Mouse (Mus musculus) A20 (cell line): Measurements from ENCODE around the gene Nyap1.

Source experiments
- DNase-seq: peaks from one replicate; pipeline ENCODE4 v3.0.0-alpha.2; 2011; ENCODE audit warnings: low read depth, low spot score

Nyap1 gene

GRCm38 (mm10) chr5:137699080-137699479, 42.3 kb downstream of the Nyap1 start:
- DNase-seq: no peak

DNA sequence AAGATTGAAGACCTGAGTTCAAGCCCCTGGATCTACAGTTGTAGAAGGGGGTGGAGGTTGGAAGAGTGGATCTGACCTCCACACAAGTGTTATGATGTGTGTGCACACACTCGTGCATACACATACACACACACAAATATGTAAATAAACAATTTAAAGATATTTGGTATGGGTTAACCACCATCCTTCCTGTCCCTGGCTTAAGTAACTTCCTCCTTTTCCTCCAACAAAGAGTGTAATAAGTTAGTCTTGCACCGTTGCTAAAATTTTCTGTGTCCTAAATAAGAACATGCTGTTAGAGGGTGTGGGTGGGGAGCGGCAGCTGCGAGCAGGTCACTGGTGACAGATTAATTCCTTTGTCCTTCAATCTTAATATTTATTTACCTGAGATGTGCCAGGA, 45.5 kb downstream of the Nyap1 start:
- no peak for DNase-seq

DNA sequence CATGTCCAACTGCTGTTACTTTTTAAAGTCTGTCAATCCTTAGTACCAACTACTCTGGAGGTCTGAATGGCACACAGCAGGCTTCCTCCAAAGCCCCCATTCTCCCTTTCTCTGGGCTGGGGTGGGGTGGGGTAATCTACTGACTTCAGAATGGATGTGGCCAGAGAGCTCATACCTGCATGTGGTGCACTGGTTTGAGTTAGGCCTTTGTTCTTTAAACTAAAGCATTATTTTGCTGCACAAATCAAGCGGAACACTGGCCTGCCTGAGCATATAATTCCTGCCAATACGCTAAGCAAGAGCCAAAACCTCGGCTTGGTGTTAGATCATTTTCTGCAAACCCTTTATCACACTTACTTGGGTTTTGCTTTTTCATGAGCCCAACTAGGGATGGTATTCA, 46.6 kb downstream of the Nyap1 start:
- no peak for DNase-seq

DNA sequence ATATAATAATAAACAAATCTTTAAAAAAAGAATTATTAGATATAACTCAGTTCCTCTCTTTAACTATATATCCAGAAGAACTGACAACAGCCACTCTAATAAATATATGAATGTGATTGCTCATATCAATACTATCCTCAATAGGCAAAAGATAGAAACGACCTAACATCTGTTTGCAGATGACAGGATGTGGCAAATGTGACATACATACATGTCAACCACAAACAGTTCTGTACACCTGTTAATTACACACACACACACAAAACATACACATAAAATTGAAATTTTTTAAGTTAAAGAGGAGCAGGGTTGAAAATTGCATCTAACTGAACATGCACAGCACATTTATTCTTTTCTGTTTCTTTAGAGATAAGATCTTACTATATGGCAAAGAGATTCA, 49.5 kb downstream of the Nyap1 start:
- DNase-seq: no peak

- DNase-seq: no peak
These were observed 50.9 kb downstream of the Nyap1 start for GRCm38 (mm10) chr5:137690531-137690930.

DNA sequence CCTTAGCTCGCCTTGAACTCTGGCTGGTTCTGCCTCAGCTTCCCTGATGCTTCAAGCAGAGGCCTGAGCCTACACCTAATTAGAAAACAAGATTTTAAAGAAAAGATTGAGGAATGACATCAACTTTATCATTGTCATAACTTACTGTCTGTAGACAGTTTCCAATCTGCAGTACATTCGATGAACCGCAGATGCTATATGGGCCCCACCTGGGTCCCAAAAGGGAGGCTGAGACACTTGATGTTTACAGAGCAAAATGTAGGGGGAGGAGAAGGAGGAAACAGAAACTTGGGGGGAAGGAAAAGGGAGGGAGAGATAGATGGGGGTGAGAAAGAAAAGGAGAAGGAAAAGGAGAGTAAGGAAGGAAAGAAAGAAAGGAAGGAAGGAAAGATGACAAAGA, 51.4 kb downstream of the Nyap1 start:
- DNase-seq: no peak

DNA sequence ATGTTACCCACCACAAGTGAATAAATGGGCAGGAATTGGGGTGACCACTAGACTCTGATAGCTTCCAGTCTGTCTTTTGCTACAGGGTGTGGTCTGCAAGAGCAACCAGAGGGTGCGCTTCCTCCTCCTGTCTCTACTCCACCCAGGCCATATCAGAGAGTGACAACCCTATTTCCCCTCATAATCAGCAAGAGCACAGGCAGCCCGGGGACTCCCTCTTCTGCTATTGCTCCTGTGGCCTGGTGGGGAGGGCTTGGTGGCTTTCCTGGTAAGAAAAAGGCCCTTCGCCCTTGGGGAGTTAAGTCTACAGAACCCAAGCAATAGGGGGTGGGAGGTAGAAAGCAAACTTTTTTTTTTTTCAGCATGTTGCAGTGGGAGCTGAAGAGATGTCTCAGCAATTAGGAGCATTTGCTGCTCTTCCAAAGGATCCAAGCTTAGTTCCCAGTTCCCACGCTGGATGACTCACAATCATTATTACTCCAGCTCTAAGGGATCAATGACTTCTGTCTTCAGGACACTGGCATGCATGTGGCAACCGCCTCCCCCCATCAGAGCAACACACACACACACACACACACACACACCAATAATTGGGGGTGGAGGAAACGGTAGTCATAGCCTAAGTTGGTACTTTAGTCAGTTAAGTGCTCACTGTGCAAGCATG, 55.1 kb downstream of the Nyap1 start:
- peak; percentile 41 for DNase-seq

DNA sequence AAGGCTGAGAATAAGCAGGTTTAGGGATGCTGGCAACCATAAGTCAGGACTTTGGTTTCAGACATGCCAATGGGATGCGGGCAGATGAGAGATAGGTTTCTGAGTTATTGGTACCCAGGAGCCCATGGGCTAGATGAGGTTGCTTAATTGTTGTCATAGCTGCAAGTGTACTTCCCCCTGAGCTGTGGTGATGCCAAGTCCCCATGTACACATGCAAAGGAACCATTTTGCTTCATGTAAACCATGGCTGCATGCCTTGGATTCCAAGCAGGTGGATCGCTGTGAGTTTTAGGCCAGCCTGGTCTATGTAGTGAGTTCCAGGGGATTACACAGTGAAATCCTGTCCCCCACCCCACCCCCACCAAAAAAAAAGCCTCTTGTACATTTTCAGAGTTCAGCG, 55.8 kb downstream of the Nyap1 start:
- no peak for DNase-seq

DNA sequence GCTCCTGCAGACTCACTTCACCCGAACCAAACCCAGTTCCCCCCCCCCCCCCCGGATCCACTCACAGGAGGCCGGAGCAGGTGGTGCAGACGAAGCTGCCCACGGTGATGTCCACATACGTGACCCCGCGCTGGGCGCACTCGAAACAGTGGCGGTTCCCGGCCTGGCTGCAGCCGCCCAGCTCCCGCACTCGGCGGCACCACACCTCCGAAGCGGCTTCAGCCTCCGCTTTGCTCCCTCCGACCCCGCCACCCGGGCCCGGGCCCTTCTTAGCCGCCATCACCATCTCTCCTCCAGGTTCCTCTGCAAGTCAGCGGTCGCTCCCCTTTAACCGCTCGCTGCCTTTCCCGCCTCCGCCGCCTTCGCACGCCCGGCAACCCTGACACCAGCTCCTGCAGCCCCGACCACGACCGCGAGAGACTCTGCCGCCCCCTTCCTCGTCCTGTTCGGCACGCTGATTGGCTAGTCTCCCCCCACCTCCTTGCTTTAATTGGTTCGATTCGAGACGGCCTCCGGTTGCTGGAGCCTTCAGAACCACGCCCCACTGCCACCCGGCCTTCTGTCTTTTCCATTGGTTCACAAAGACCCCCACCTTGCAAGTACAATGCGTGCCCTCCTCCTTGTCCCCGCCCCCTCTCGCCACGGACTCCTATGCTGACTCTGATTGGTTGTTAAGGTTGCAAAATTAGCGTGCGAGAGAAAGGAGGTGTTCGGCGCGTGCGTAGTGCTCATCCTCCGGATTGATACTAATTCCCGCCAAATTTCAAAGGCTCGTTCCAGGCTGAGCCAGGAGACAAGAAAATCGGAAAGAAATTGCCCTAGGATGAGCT, 56.9 kb downstream of the Nyap1 start, which contains the start of gene Agfg2:
Gene Agfg2 (minus strand): TSS at position 433 of the 830 bp plus-strand sequence.
- DNase-seq: peak; percentile 100

- peak; percentile 77 for DNase-seq
These were observed 57.8 kb downstream of the Nyap1 start for GRCm38 (mm10) chr5:137683388-137684293.

- DNase-seq: no peak
These were observed 58.9 kb downstream of the Nyap1 start for GRCm38 (mm10) chr5:137682526-137682925.
